Mouse (Mus musculus): ENCODE measurements around the gene Wdtc1.

DNA sequence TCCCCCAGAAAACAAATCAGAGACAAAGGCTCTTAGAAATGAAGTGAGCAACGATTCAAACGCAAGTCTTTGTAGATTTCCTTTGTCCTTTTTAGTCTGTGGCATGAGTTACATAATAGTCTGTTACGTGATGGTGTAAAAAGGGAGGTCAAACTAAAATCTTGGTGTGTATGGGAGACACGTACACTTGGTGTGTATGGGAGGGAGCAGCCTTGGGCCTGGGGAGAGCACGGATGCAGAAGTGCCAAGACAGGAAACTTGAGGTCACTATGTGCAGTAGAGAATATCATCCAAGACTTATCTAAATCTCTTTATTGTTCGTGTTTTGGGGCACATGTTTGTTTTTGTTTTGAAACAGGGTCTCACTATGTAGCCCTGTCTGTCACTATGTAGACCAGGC is 75.2 kb downstream of the Wdtc1 start:
- no peak for TF ChIP-seq CTCF (IDR thresholded peaks at IDR 0.05 in 2 of 3, conservative IDR thresholded peaks at IDR 0.05 in 1 of 3; ENCODE audit: control insufficient read depth in 1 of 3, insufficient read depth in 1 of 3, low read depth in 2 of 3, low read length in 3 of 3, poor library complexity in 1 of 3, severe bottlenecking in 1 of 3)
- no peak for TF ChIP-seq EP300 (IDR thresholded peaks at IDR 0.05; ENCODE audit: low read depth in 1 of 2, low read length in 2 of 2)
- TF ChIP-seq JUND (IDR thresholded peaks at IDR 0.05; ENCODE audit: low read depth, low read length) = no peak
- peak; percentile 36; the same call in 1 of the 2 replicates for TF ChIP-seq MYC (IDR thresholded peaks at IDR 0.05; ENCODE audit: low read depth, low read length)

Data from MEL (cell line).